Mouse (Mus musculus) forebrain, embryonic 11.5 days (tissue): Measurements from ENCODE around the gene Raver2. TPM values are rescaled to one million over a fixed set of nuclear protein-coding genes. Genes with fewer than 3 reads are reported as not detected.

ENCODE experiments used
- ATAC-seq: fragments of 200-750 bp; cut with Nextera tagmentation; replicated peaks from 2 replicates; pipeline ENCODE4 v1.8.0; 2017; ENCODE audit warnings: moderate TSS enrichment; ENCODE audit not compliant: low FRiP score
- DNase-seq: peaks from one replicate; pipeline ENCODE4 v3.0.0-alpha.2; 2017; ENCODE audit warnings: low spot score
- H3K27ac ChIP-seq: fragments of 300-500 bp; sonication (generic); 2 replicates; pipeline ENCODE4 v1.5.1; 2014; ENCODE audit warnings: low read depth, low read length
- H3K27me3 ChIP-seq: fragments of 300-500 bp; sonication (generic); 2 replicates; pipeline ENCODE4 v1.6.1; 2014; ENCODE audit warnings: mild to moderate bottlenecking, low read length, mixed read lengths; ENCODE audit not compliant: control insufficient read depth, insufficient read depth
- H3K36me3 ChIP-seq: fragments of 300-500 bp; sonication (generic); 2 replicates; pipeline ENCODE4 v1.6.1; 2014; ENCODE audit warnings: mild to moderate bottlenecking, low read length, moderate library complexity, mixed read lengths; ENCODE audit not compliant: control insufficient read depth, insufficient read depth
- H3K4me1 ChIP-seq: fragments of 300-500 bp; sonication (generic); replicated peaks from 2 replicates; pipeline ENCODE4 v1.6.1; 2014; ENCODE audit warnings: low read length, mixed read lengths; ENCODE audit not compliant: control insufficient read depth, insufficient read depth
- H3K4me2 ChIP-seq: fragments of 300-500 bp; sonication (generic); 2 replicates; pipeline ENCODE4 v1.6.1; 2014; ENCODE audit warnings: low read depth, mild to moderate bottlenecking, low read length, moderate library complexity, mixed read lengths; ENCODE audit not compliant: severe bottlenecking
- H3K4me3 ChIP-seq: fragments of 300-500 bp; sonication (generic); 2 replicates; pipeline ENCODE4 v1.5.1; 2014; ENCODE audit warnings: low read depth, low read length
- H3K9ac ChIP-seq: fragments of 300-500 bp; sonication (generic); 2 replicates; pipeline ENCODE4 v1.6.1; 2014; ENCODE audit warnings: low read length
- H3K9me3 ChIP-seq: fragments of 300-500 bp; sonication (generic); 2 replicates; pipeline ENCODE4 v1.6.1; 2016; ENCODE audit warnings: low read length, mixed read lengths; ENCODE audit not compliant: control insufficient read depth
- WGBS: fragments of 180-500 bp; shearing (Covaris S2); extraction: QIAGEN DNeasy Blood & Tissue Kit; methylation state at CpG from one replicate; pipeline ENCODE4 v1.1.7; 2014; 5-methylcytosine and 5-hydroxymethylcytosine counted together
- polyA plus RNA-seq: library from polyadenylated mRNA; unstranded; fragments of >200 nt; fragmentation: Nextera tagmentation; extraction: Ambion mirVana; gene quantifications from 2 replicates; pipeline ENCODE4 v1.2.1, GENCODE M21; 2014

Gene Raver2
- polyA plus RNA-seq, 1 experiment from 2014 or later = 13.7 TPM

DNA sequence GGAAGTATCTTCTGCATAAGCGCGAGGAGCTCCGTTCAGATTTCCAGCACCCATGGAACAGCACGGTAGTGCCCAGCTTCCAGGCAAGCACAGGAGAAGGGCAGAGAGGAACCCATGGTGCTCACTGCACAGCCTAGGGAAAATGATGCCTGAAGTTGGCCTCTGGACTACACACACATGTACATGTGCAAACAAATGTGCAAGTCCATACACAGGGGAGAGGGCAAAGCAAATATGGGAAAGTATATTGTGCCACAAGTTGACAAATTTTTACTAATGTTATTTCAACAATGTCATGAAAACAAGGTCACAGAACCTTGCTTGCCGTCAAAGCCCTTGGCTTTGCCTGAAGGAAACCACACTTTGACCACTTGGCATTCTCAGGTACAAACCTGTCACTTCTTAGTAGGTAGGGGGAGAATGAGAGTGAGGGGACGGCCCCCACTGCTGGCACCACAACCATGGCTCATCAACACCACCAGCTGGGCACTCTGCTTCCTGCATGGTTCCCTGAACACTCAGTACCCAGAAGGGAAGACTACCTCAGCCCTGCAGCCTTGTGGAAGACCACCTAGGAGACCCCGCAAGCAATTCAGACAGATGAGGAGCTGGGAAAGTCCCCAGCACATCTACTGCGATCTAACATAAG, 130.8 kb downstream of the Raver2 start:
- H3K9me3 ChIP-seq = no peaks in the 10 kb centered on the region
- ATAC-seq = no peak
- no peak overlapping the region for H3K4me2 ChIP-seq
- H3K27me3 ChIP-seq = no peaks in the 10 kb centered on the region
- no peak overlapping the region for H3K9ac ChIP-seq
- H3K36me3 ChIP-seq = no peaks in the 10 kb centered on the region
- DNase-seq = no peak
- H3K27ac ChIP-seq = no peak overlapping the region
- H3K4me1 ChIP-seq = no peaks in the 10 kb centered on the region
- H3K4me3 ChIP-seq = no peak overlapping the region
- WGBS = 93% methylated on average over 8 of the region's 8 CpGs

Other genes starting within 250 kb of the Raver2 start
- not detected in 2 replicates for gene Gm10577, start 48.3 kb upstream of the Raver2 start, polyA plus RNA-seq
- gene Jak1, start 196.3 kb downstream of the Raver2 start, polyA plus RNA-seq = 46.6 and 46.7 TPM in 2 replicates